In genomic region chr7:66108961-66109854, GRCm38 (mm10) we compare ENCODE assay signal across 8 mouse cellular contexts. TPM values are rescaled to one million over a fixed set of nuclear protein-coding genes. Genes with fewer than 3 reads are reported as not detected.
A peak's percentile ranks its signal among the peaks of the same experiment; 100 is the strongest.
DNase-seq lines count a peak whose midpoint lies in the region; ATAC-seq and TF ChIP-seq lines count a peak whose summit lies in the region.

TSS of gene Chsy1 (plus strand) at chr7:66109515.

- no peak for TF ChIP-seq CTCF in liver, adult 2 months (IDR thresholded peaks at IDR 0.05; ENCODE audit: low read depth, low read length)

- peak within 1 kb of the TSS; percentile 88 for H3K27ac ChIP-seq in heart, embryonic 12.5 days (ENCODE audit: poor library complexity, severe bottlenecking)
- peak within 1 kb of the TSS; percentile 89 for H3K27ac ChIP-seq in kidney, embryonic 16.5 days (ENCODE audit: low read length)
- no peak within 1 kb of the TSS for H3K27ac ChIP-seq in liver, adult 2 months (replicated peaks; ENCODE audit: insufficient read depth, low read depth, low read length)

- peaks cover 54% of the 10 kb centered on the region for H3K4me1 ChIP-seq in erythroblast, embryonic 14.5 days (ENCODE audit: control insufficient read depth)
- peaks cover 23% of the 10 kb centered on the region for H3K4me1 ChIP-seq in heart, embryonic 12.5 days (replicated peaks)
- peaks cover 32% of the 10 kb centered on the region; the same call in 1 of the 2 replicates for H3K4me1 ChIP-seq in kidney, embryonic 16.5 days (ENCODE audit: insufficient read depth, low read length)
- H3K4me1 ChIP-seq in liver, adult 2 months (ENCODE audit: control insufficient read depth, insufficient read depth, low read length): peaks cover 5% of the 10 kb centered on the region

- H3K36me3 ChIP-seq in erythroblast, embryonic 14.5 days (ENCODE audit: control insufficient read depth): peaks cover 12% of the 10 kb centered on the region
- H3K36me3 ChIP-seq in heart, embryonic 12.5 days: peaks cover under 1% of the 10 kb centered on the region; the same call in 1 of the 2 replicates
- no peaks in the 10 kb centered on the region for H3K36me3 ChIP-seq in kidney, embryonic 16.5 days (ENCODE audit: insufficient read depth, low read length)
- H3K36me3 ChIP-seq in liver, adult 2 months (ENCODE audit: control insufficient read depth, insufficient read depth, low read length): no peaks in the 10 kb centered on the region
- H3K36me3 ChIP-seq in myocyte (ENCODE audit: control insufficient read depth, insufficient read depth): no peaks in the 10 kb centered on the region

- WGBS in heart, embryonic 12.5 days: 8% methylated on average over 123 of the region's 123 CpGs
- under 1% methylated on average over 105 of the region's 123 CpGs for WGBS in kidney, embryonic 16.5 days
- 8% methylated on average over 123 of the region's 123 CpGs for WGBS in liver, adult 2 months

- H3K4me3 ChIP-seq in erythroblast, embryonic 14.5 days (replicated peaks): peak within 1 kb of the TSS; percentile 87
- peak within 1 kb of the TSS; percentile 85 for H3K4me3 ChIP-seq in heart, embryonic 12.5 days
- peak within 1 kb of the TSS; percentile 89 for H3K4me3 ChIP-seq in kidney, embryonic 16.5 days (ENCODE audit: low read length)
- H3K4me3 ChIP-seq in liver, adult 2 months (ENCODE audit: insufficient read depth, low read depth, low read length): peak within 1 kb of the TSS; percentile 88
- peak within 1 kb of the TSS; percentile 46 for H3K4me3 ChIP-seq in myocyte

- H3K9ac ChIP-seq in heart, embryonic 12.5 days: peak within 1 kb of the TSS; percentile 96
- peak within 1 kb of the TSS; percentile 92 for H3K9ac ChIP-seq in kidney, embryonic 16.5 days (replicated peaks; ENCODE audit: low read length)
- H3K9ac ChIP-seq in liver, adult 2 months (ENCODE audit: low read depth, low read length): peak within 1 kb of the TSS; percentile 85

- H3K79me2 ChIP-seq in liver, adult 2 months (ENCODE audit: control insufficient read depth, insufficient read depth, low read length): peaks cover 5% of the 10 kb centered on the region; the same call in 1 of the 2 replicates
- H3K79me2 ChIP-seq in myocyte (ENCODE audit: control insufficient read depth, insufficient read depth): peaks cover 45% of the 10 kb centered on the region

- peaks cover 16% of the 10 kb centered on the region for H3K27me3 ChIP-seq in erythroblast, embryonic 14.5 days (ENCODE audit: control insufficient read depth)
- no peaks in the 10 kb centered on the region for H3K27me3 ChIP-seq in heart, embryonic 12.5 days (replicated peaks)
- H3K27me3 ChIP-seq in kidney, embryonic 16.5 days (ENCODE audit: insufficient read depth, low read length): no peaks in the 10 kb centered on the region
- 0 out of 2 replicates have a peak, but pooled peaks cover 4% of the 10 kb centered on the region for H3K27me3 ChIP-seq in liver, adult 2 months (ENCODE audit: control insufficient read depth, insufficient read depth, low read length)
- no peaks in the 10 kb centered on the region for H3K27me3 ChIP-seq in myocyte (ENCODE audit: control insufficient read depth, insufficient read depth, insufficient read length)

- no peaks in the 10 kb centered on the region for H3K9me3 ChIP-seq in erythroblast, embryonic 14.5 days (ENCODE audit: control insufficient read depth, low read length)
- no peaks in the 10 kb centered on the region for H3K9me3 ChIP-seq in heart, embryonic 12.5 days (replicated peaks)
- no peaks in the 10 kb centered on the region for H3K9me3 ChIP-seq in kidney, embryonic 16.5 days (ENCODE audit: low read length)

- DNase-seq in CD4-positive helper T cell, adult 2 months (ENCODE audit: low read depth, low spot score): peak; percentile 85
- DNase-seq in brain, embryonic 18.5 days (ENCODE audit: low read depth, low spot score): peak; percentile 85
- peak; percentile 50 for DNase-seq in liver, adult 2 months (ENCODE audit: extremely low read depth, low read depth, low spot score)
- DNase-seq in spleen, postnatal 4 days (ENCODE audit: low spot score in 2 of 2): peak; percentile 86 to 93

- H3K4me2 ChIP-seq in heart, embryonic 12.5 days: peak within 1 kb of the TSS; percentile 89
- peak within 1 kb of the TSS; percentile 87 for H3K4me2 ChIP-seq in kidney, embryonic 16.5 days (replicated peaks; ENCODE audit: low read depth, low read length)
- H3K4me2 ChIP-seq in myocyte (ENCODE audit: low read depth): peak within 1 kb of the TSS; percentile 72

- peak; percentile 82 for ATAC-seq in heart, embryonic 12.5 days (ENCODE audit: insufficient number of reproducible peaks, low FRiP score)
- peak; percentile 87 for ATAC-seq in kidney, embryonic 16.5 days (ENCODE audit: low FRiP score, low TSS enrichment)

- no peak for TF ChIP-seq POLR2A in liver, adult 2 months (IDR thresholded peaks at IDR 0.05; ENCODE audit: extremely low read depth, insufficient read depth, low read length)
- TF ChIP-seq POLR2A in myocyte (IDR thresholded peaks at IDR 0.05; ENCODE audit: insufficient read length, low read depth): peak; percentile 76

- H3ac ChIP-seq in myocyte (ENCODE audit: control insufficient read depth, insufficient read length): peak within 1 kb of the TSS; percentile 99

TF ChIP-seq in myocyte, 11 proteins besides CTCF, POLR2A, EP300 and RAD21:
- TF ChIP-seq USF1 (IDR thresholded peaks at IDR 0.05; ENCODE audit: low read depth) (peak; percentile 83), POLR2AphosphoS2 (IDR thresholded peaks at IDR 0.05; ENCODE audit: insufficient read length, low read depth) (peak; percentile 80), CEBPB (IDR thresholded peaks at IDR 0.05; ENCODE audit: insufficient read depth, poor library complexity, severe bottlenecking) (no peak), MYOD1 (IDR thresholded peaks at IDR 0.05; ENCODE audit: control insufficient read depth in 1 of 3, insufficient read length in 2 of 3, low read depth in 2 of 3) (peak in 1 of 3 experiments; percentile 41), SRF (IDR thresholded peaks at IDR 0.05; ENCODE audit: control insufficient read depth, insufficient read length, low read depth) (no peak), MYOG (IDR thresholded peaks at IDR 0.05; ENCODE audit: control insufficient read depth in 1 of 3, insufficient read depth in 1 of 3, insufficient read length in 2 of 3, low read depth in 2 of 3) (peak in 1 of 3 experiments; percentile 22), MAX (IDR thresholded peaks at IDR 0.05; ENCODE audit: low read depth) (no peak)

RNA-seq across cellular contexts. Expression of gene Chsy1, which starts in this region (rescaled TPM):
- polyA plus RNA-seq in erythroblast, embryonic 14.5 days (2012): 1.4 and 1.5 TPM in 2 replicates
- 13.3 and 15.5 TPM in 2 replicates for polyA plus RNA-seq in heart, embryonic 12.5 days (2016; fragmentation: Nextera tagmentation; extraction: Ambion mirVana)
- 13.4 and 13.9 TPM in 2 replicates for polyA plus RNA-seq in kidney, embryonic 16.5 days (2015; fragmentation: Nextera tagmentation; extraction: Ambion mirVana)
- 3.4 and 3.9 TPM in 2 replicates for total RNA-seq in liver, adult 2 months (2014; rRNA removed)
- 1.3 TPM in 2 replicates for polyA plus RNA-seq in liver, adult 2 months (2012; rRNA removed)
- polyA plus RNA-seq in myocyte (2012; fragmentation: generic; extraction: Trizol): 17.2 TPM
